Mouse (Mus musculus): Measurements from ENCODE around the gene Oscar.

Oscar gene
- long read RNA-seq, experiment 1, partial matches to known transcripts: 0 of 1 reads
- long read RNA-seq, experiment 1, other reads (novel, unspliced or antisense): 1 of 1 reads
- long read RNA-seq, experiment 2: 0 reads

- intact Hi-C loops (cut with DNase I): no loop called here
Measured at GRCm38 (mm10) chr7:3616057-3616388, at the start of gene Oscar. Gene Oscar (minus strand): TSS chr7:3616157.

DNA sequence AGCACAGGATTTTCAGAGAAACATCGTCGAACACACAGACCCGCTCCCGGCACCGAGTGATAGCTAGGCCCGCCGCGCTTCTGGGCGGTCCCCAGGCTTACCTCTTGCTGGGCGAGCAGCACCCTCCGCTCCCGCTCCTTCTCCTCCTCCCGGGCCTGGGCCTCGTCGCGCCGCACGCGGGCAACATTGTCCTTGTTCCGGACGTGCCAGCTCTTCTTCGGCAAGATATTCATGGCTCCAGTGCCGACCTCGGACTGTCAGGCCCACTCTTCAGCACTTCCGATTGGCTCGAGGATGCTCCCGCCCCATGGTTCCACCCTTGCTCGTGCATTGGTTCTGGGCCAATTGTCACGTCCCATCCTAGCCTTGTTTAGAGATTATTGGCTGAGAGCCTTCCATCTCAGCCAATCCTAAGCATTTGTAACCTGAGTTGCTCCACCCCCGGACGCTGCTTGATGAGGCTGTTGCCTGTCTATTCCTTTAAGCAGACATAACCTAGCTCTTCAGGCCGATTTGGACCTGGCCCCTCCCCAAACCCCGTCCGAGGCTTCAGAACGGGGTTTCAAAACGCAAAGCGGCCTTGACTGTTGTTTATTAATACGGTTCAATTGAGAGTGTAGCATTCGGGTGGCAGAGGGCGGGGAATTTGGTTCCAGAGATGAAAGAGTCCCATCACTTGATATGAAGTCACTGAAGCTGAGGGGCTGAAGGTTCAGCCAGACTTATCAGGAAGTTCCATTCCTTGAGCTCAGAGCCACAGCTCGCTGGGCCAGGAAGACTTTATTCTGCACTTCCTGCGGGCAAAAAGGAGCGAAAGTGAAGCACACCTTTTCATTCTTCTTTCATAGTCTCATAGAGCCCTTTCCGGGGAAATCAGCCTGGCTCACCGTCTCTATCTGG is 49.5 kb upstream of the Oscar start, which contains the start of gene Leng1:
Gene Leng1 (minus strand): TSS at position 626 of the 900 bp plus-strand sequence.
- intact Hi-C loops (cut with DNase I): loop anchor here (1.0 kb wide), 1 partner anchor 20 kb away; the partner anchor contains the start of gene Cnot3

- intact Hi-C loops (cut with DNase I): loop anchor here (1.0 kb wide), 1 partner anchor 19 kb away; the partner anchor contains the start of gene Cnot3
Measured at GRCm38 (mm10) chr7:3664524-3665214, 48.7 kb upstream of the Oscar start.

- intact Hi-C loops (cut with DNase I): no loop called here
Measured at GRCm38 (mm10) chr7:3658578-3658977, 42.6 kb upstream of the Oscar start.

GRCm38 (mm10) chr7:3656966-3657365 is 41.0 kb upstream of the Oscar start:
- intact Hi-C loops (cut with DNase I): no loop called here

- intact Hi-C loops (cut with DNase I): no loop called here
Measured at GRCm38 (mm10) chr7:3646641-3647040, 30.7 kb upstream of the Oscar start.

- intact Hi-C loops (cut with DNase I): no loop called here
Measured at GRCm38 (mm10) chr7:3646188-3646587, 30.2 kb upstream of the Oscar start.

DNA sequence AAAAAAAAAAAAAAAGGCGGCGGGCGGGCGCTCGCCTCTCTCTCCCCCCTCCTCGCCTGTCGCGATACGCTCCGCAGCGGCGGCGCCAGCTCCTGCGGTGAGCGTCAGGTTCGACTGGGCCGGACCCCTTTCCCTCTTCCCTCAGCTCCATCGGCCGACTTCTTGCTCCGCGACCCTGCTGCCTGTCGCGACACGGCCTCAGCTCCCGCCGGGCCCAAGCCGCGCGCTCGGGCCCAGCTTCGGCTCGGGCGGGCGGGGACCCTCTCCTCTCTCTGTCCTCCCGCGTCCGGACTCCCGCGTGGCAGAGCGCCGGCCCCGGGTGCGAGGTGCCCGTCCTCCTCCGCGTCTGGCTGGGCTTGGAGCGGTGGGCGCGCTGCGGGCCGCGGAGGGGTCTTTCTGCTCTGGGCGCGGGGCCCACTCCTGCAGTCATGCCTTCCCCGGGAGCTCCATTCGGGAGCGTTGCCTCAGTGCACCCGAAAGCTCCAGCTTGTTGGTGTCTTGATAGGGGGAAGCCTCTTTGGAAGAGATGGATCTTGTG is 29.6 kb upstream of the Oscar start:
- intact Hi-C loops (cut with DNase I): loop anchor here (1.0 kb wide), 1 partner anchor 20 kb away; the partner anchor contains the start of gene Leng1

GRCm38 (mm10) chr7:3644672-3645487 is 28.9 kb upstream of the Oscar start, which contains the start of gene Cnot3:
Gene Cnot3 (plus strand): TSS chr7:3645268.
- intact Hi-C loops (cut with DNase I): loop anchor here (1.0 kb wide), 1 partner anchor 20 kb away; the partner anchor contains the start of gene Leng1

GRCm38 (mm10) chr7:3644348-3644671 is 28.4 kb upstream of the Oscar start:
- intact Hi-C loops (cut with DNase I): no loop called here

DNA sequence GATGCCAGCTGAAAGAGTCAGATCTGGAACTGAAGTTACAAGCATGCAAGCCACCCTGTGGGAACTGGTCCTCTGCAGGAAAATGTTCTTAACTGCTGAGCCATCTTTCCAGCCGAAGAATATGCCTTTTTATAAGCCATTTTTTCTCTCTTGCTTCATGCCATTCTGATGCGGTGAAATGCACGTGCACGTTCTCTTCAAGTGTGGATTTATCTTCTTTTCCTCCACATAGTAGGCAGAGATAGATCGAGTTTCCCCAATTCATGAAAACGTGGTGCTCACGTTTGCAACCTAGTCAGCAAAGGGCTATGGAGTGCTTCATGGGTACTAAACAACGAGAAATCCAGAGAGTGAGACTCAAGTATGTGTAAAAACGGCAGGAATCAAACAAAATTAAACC is 27.9 kb upstream of the Oscar start:
- intact Hi-C loops (cut with DNase I): no loop called here

- intact Hi-C loops (cut with DNase I): no loop called here
Measured at GRCm38 (mm10) chr7:3643412-3643811, 27.5 kb upstream of the Oscar start.

DNA sequence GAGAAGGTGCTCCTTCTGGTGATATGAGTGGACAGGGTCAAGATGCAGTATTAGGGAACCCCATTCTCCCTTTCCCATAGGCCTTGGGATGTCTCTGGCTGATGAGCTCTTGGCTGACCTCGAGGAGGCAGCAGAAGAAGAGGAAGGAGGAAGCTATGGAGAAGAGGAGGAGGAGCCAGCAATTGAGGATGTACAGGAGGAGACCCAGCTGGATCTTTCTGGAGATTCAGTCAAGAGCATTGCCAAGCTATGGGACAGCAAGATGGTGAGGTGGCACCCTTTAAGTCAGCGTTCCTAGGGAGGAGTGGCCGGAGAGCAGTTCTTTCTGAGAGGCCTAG is 14.5 kb upstream of the Oscar start:
- intact Hi-C loops (cut with DNase I): no loop called here

GRCm38 (mm10) chr7:3629543-3630477 is 13.9 kb upstream of the Oscar start, which contains the start of the genes Tfpt and Prpf31:
Gene Tfpt (minus strand): TSS chr7:3629929.
Gene Prpf31 (plus strand): TSS chr7:3629985.
- intact Hi-C loops (cut with DNase I): no loop called here

DNA sequence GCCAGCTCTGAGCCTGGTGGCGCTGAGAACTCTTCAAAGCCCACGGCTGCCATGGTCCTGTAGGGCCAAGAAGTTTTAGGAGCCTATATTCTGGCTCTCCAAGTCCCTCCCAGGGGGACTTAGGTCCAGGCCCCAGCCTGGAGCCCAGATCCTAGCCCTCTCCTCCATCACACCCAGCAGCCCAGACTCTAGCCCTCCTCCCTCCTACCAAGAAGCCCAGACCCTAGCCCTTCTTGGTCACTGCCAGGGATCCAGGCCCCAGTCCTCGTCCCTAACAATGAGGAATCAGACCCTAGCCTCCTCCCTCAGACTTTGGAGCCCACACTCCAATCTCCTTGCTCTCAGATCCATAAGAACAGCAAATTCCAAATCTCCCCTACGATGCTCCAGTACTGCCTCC is 13.1 kb upstream of the Oscar start:
- intact Hi-C loops (cut with DNase I): no loop called here

GRCm38 (mm10) chr7:3617242-3617995 is 1.5 kb upstream of the Oscar start, which contains the start of gene Ndufa3:
Gene Ndufa3 (plus strand): TSS chr7:3617373.
- intact Hi-C loops (cut with DNase I): no loop called here

DNA sequence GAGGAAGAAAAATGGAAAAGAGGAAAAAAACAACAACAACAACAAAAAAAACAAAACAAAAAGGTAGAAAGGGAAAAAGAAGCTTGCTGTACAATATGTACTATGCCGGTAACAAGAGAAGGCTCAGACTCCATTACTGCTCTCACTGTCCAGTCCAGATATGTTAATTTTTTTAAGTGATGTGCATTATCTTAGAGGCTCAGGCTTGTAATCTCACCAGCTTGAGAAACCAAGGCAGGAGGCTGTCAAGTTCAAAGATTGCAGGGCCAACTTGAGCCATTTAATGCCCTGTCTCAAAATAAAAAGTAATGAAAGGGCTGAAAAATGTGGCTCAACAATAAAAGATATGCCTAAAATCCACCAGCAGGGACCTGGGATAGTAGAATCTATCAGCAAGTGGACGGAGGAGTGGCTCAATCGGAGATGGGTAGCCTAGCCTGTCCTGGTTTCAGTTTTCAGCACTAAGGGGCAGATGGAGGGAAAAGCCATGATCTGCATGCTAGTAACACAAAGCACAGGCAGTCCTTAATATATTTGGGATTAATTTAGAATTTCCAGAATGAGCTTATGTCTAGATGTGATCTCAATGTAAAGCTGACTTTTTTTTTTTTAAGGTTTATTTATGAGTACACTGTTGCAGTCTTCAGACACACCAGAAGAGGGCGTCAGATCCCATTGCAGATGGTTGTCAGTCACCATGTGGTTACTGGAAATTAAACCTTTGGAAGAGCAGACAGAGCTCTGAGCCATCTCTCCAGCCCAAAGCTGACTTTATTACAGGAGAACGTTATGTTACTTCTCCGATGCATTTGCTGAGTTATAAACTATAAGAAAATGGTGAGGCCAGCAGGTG is 658 bp upstream of the Oscar start:
- intact Hi-C loops (cut with DNase I): no loop called here

DNA sequence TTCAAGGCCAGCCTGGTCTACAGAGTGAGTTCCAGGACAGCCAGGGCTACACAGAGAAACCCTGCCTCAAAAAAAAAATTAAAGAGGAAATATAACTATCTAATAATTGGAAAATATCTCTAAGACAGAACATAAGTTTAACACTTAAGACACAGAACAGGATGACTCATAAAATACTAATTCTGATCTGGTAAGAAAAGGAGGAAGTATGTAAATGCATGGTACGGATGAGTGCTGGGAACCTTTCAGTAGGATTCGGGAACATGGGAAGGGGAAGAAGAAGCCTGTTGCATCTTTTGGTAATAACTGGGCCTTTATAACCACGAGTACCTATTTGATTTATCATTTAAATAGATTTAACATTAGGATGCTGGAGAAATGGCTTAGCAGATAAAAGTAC is 1.9 kb downstream of the Oscar start:
- intact Hi-C loops (cut with DNase I): no loop called here
